Mouse (Mus musculus) heart, embryonic 14.5 days (tissue): ENCODE results near the gene Ttc38. TPM values are rescaled to one million over a fixed set of nuclear protein-coding genes. Genes with fewer than 3 reads are reported as not detected.
"Not testable (repeated sequence)": the region's sequence is repeated elsewhere in the genome, so short reads cannot be mapped to it uniquely, and the experiment has no call there.

Source experiments
- ATAC-seq: fragments of 200-750 bp; cut with Nextera tagmentation; 2 replicates; pipeline ENCODE4 v1.8.0; 2017; ENCODE audit warnings: low read depth, moderate TSS enrichment; ENCODE audit not compliant: insufficient number of reproducible peaks, insufficient read depth, low FRiP score
- H3K27ac ChIP-seq, 2 experiments: fragments of 200-500 bp in 1 of 2; fragments of 300-500 bp in 1 of 2; sonication (generic) in 1 of 2; replicated peaks in 1 of 2; 2 replicates each; pipeline ENCODE4 v1.5.1; 2012 to 2014; ENCODE audit warnings: low read depth in 2 of 2, low read length in 2 of 2, control low read depth in 1 of 2, mild to moderate bottlenecking in 1 of 2, mixed read lengths in 1 of 2; ENCODE audit not compliant: control insufficient read depth in 1 of 2, insufficient read depth in 1 of 2
- H3K27me3 ChIP-seq: fragments of 300-500 bp; sonication (generic); 2 replicates; pipeline ENCODE4 v1.6.1; 2014; ENCODE audit warnings: mild to moderate bottlenecking, low read length, control low read depth; ENCODE audit not compliant: control insufficient read depth, insufficient read depth
- H3K36me3 ChIP-seq: fragments of 300-500 bp; sonication (generic); 2 replicates; pipeline ENCODE4 v1.6.1; 2014; ENCODE audit warnings: mild to moderate bottlenecking, control low read depth, low read length, mixed read lengths; ENCODE audit not compliant: control insufficient read depth, insufficient read depth
- H3K4me1 ChIP-seq, 2 experiments: fragments of 200-500 bp in 1 of 2; fragments of 300-500 bp in 1 of 2; sonication (generic) in 1 of 2; 2 replicates each; pipeline ENCODE4 v1.6.1; 2012 to 2014; ENCODE audit warnings: low read length in 2 of 2, control low read depth in 1 of 2, mixed read lengths in 1 of 2; ENCODE audit not compliant: control insufficient read depth in 2 of 2, insufficient read depth in 2 of 2
- H3K4me2 ChIP-seq: fragments of 300-500 bp; sonication (generic); 2 replicates; pipeline ENCODE4 v1.6.1; 2014; ENCODE audit warnings: mild to moderate bottlenecking, low read length
- H3K4me3 ChIP-seq, 2 experiments: fragments of 200-500 bp in 1 of 2; fragments of 300-500 bp in 1 of 2; sonication (generic) in 1 of 2; 2 replicates each; pipeline ENCODE4 v1.5.1; 2012 to 2014; ENCODE audit warnings: low read length in 2 of 2, mild to moderate bottlenecking in 2 of 2, control low read depth in 1 of 2, low read depth in 1 of 2, moderate library complexity in 1 of 2; ENCODE audit not compliant: control insufficient read depth in 1 of 2, insufficient read depth in 1 of 2
- H3K9ac ChIP-seq: fragments of 300-500 bp; sonication (generic); 2 replicates; pipeline ENCODE4 v1.6.1; 2014; ENCODE audit warnings: mild to moderate bottlenecking, low read length
- H3K9me3 ChIP-seq: fragments of 300-500 bp; sonication (generic); 2 replicates; pipeline ENCODE4 v1.6.1; 2016; ENCODE audit warnings: low read length, control low read depth; ENCODE audit not compliant: control insufficient read depth
- WGBS: fragments of 180-500 bp; shearing (Covaris S2); extraction: QIAGEN DNeasy Blood & Tissue Kit; methylation state at CpG from one replicate; pipeline ENCODE4 v1.1.7; 2014; 5-methylcytosine and 5-hydroxymethylcytosine counted together
- polyA plus RNA-seq: library from polyadenylated mRNA; unstranded; fragments of >200 nt; fragmentation: Nextera tagmentation; extraction: Ambion mirVana; gene quantifications from 2 replicates; pipeline ENCODE4 v1.2.1, GENCODE M21; 2014

Ttc38 gene
- polyA plus RNA-seq, 1 experiment from 2014 or later: 4.2 TPM

GRCm38 (mm10) chr15:85845071-85845470, 13.0 kb downstream of the Ttc38 start:
- H3K27ac ChIP-seq: no peak overlapping the region
- H3K9ac ChIP-seq: no peak overlapping the region
- H3K9me3 ChIP-seq: no peaks in the 10 kb centered on the region
- ATAC-seq: no peak
- H3K36me3 ChIP-seq: no peaks in the 10 kb centered on the region
- H3K4me3 ChIP-seq: no peak overlapping the region
- H3K4me2 ChIP-seq: no peak overlapping the region
- H3K4me1 ChIP-seq: no peaks in the 10 kb centered on the region
- H3K27me3 ChIP-seq: no peaks in the 10 kb centered on the region

GRCm38 (mm10) chr15:85851656-85852392, 19.7 kb downstream of the Ttc38 start:
- Histone ChIP-seq H3K4me3 (no peak overlapping the region), H3K4me2 (no peak overlapping the region), H3K27me3 (no peaks in the 10 kb centered on the region), H3K4me1 (no peaks in the 10 kb centered on the region), H3K27ac (no peak overlapping the region), H3K9ac (no peak overlapping the region), H3K9me3 (no peaks in the 10 kb centered on the region), H3K36me3 (no peaks in the 10 kb centered on the region)
- no peak for ATAC-seq
- WGBS: 73% methylated on average over 12 of the region's 12 CpGs

GRCm38 (mm10) chr15:85858980-85859489, 26.9 kb downstream of the Ttc38 start:
- peak overlapping the region; percentile 76 for H3K9ac ChIP-seq
- peak overlapping the region; percentile 38 to 49; a peak in 3 of 4 replicates for H3K27ac ChIP-seq
- peaks cover 26% of the 10 kb centered on the region for H3K36me3 ChIP-seq
- H3K27me3 ChIP-seq: no peaks in the 10 kb centered on the region
- no peak for ATAC-seq
- peak overlapping the region; percentile 71 for H3K4me2 ChIP-seq
- WGBS: 12% methylated on average over 15 of the region's 15 CpGs
- peaks cover 4 to 19% of the 10 kb centered on the region in 2 experiments for H3K4me1 ChIP-seq
- H3K9me3 ChIP-seq: no peaks in the 10 kb centered on the region
- H3K4me3 ChIP-seq: peak overlapping the region; percentile 64 to 75

- peak within 1 kb of the TSS; percentile 79 for H3K9ac ChIP-seq
Observed at GRCm38 (mm10) chr15:85859490-85860031, 27.5 kb downstream of the Ttc38 start, which contains the start of gene Gtse1. Gene Gtse1 (plus strand): TSS chr15:85859745.

GRCm38 (mm10) chr15:85865913-85866312, 33.8 kb downstream of the Ttc38 start:
- H3K4me2 ChIP-seq: not testable (repeated sequence)
- WGBS: 91% methylated on average over 7 of the region's 7 CpGs

More at GRCm38 (mm10) chr15:85859490-85860031, 27.5 kb downstream of the Ttc38 start, which contains the start of gene Gtse1:
- WGBS: under 1% methylated on average over 42 of the region's 42 CpGs
- ATAC-seq: peak; percentile 93
- Histone ChIP-seq H3K4me3 (peak within 1 kb of the TSS; percentile 75 to 97), H3K9me3 (no peaks in the 10 kb centered on the region), H3K36me3 (peaks cover 31% of the 10 kb centered on the region), H3K27ac (peak within 1 kb of the TSS; percentile 54 to 58), H3K4me2 (peak within 1 kb of the TSS; percentile 71), H3K4me1 (peaks cover 4 to 19% of the 10 kb centered on the region in 2 experiments), H3K27me3 (no peaks in the 10 kb centered on the region)

GRCm38 (mm10) chr15:85867696-85868095, 35.6 kb downstream of the Ttc38 start:
- Histone ChIP-seq H3K27me3 (no peaks in the 10 kb centered on the region), H3K4me3 (no peak overlapping the region), H3K9me3 (no peaks in the 10 kb centered on the region), H3K27ac (no peak overlapping the region), H3K4me1 (no peaks in the 10 kb centered on the region), H3K36me3 (peaks cover 98% of the 10 kb centered on the region), H3K4me2 (no peak overlapping the region), H3K9ac (no peak overlapping the region; the same call in 1 of the 2 replicates)
- WGBS: 50% methylated on average over 6 of the region's 6 CpGs
- no peak for ATAC-seq

More at GRCm38 (mm10) chr15:85865913-85866312, 33.8 kb downstream of the Ttc38 start:
- H3K36me3 ChIP-seq: peaks cover 93% of the 10 kb centered on the region
- not testable (repeated sequence) for H3K9me3 ChIP-seq, H3K4me3 ChIP-seq, H3K9ac ChIP-seq, H3K27me3 ChIP-seq, H3K27ac ChIP-seq, H3K4me1 ChIP-seq, ATAC-seq

- H3K4me2 ChIP-seq: no peak overlapping the region
- no peak overlapping the region for H3K4me3 ChIP-seq
- no peak overlapping the region for H3K27ac ChIP-seq
- 93% methylated on average over 7 of the region's 7 CpGs for WGBS
- peaks cover 3 to 8% of the 10 kb centered on the region in 2 experiments; a peak in 3 of 4 replicates for H3K4me1 ChIP-seq
- no peak overlapping the region for H3K9ac ChIP-seq
- H3K36me3 ChIP-seq: peaks cover 51% of the 10 kb centered on the region
- H3K9me3 ChIP-seq: no peaks in the 10 kb centered on the region
- no peak for ATAC-seq
- H3K27me3 ChIP-seq: no peaks in the 10 kb centered on the region
Observed at GRCm38 (mm10) chr15:85877336-85877735, 45.2 kb downstream of the Ttc38 start.
